10 mouse cellular contexts compared by ENCODE assay signal in the genomic region with DNA sequence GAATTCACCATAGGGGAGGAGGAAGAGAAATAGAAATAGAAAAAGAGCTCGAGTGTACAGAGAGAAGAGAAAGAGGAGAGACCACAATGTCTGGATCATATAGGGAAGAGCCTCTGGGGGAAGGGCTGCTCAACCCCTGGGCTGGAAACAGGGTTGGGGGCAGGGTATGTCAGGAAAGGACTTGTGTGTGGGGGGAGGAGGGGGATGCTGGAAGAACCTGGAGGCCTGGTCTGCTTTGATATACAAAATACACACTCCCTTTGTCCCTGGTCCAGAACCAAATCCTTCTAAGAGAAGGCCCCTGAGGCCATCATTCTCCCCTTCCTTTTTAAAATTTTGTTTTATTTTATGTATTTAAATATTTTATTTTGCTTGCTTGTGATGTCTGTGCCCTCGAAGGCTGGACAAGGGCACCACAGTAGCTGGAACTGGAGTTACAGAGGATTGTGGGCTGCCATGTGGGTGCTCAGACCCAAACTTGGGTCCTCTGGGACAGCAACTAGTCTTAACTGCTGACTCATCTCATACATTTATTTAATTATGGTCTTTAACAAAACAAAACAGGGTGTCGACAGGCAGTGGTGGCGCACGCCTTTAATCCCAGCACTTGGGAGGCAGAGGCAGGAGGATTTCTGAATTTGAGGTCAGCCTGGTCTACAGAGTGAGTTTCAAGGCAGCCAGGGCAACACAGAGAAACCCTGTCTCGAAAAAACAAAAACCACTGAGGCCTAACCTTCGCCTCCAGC. TPM values are rescaled to one million over a fixed set of nuclear protein-coding genes. Genes with fewer than 3 reads are reported as not detected.
DNase-seq lines count a peak whose midpoint lies in the region; ATAC-seq lines count a peak whose summit lies in the region.
"Had no signal": no experiment of that assay in that cellular context is flagged by ENCODE, and none has a peak within 500 bp of the region (broad histone marks: within the 10 kb centered on the region; RNA-seq: fewer than 3 reads in every experiment).

No protein-coding gene starts in this region.

- peaks cover 23% of the 10 kb centered on the region for H3K36me3 ChIP-seq in heart, embryonic 16.5 days (ENCODE audit: control insufficient read depth, insufficient read depth)
- peaks cover 25% of the 10 kb centered on the region for H3K36me3 ChIP-seq in hindbrain, embryonic 16.5 days (ENCODE audit: control insufficient read depth, insufficient read depth, low read length)
- H3K36me3 ChIP-seq in midbrain, embryonic 14.5 days (ENCODE audit: control insufficient read depth, insufficient read depth, low read length): peaks cover 34% of the 10 kb centered on the region

- H3K4me3 ChIP-seq in heart, embryonic 16.5 days (ENCODE audit: low read length): no peak overlapping the region
- H3K4me3 ChIP-seq in brown adipose tissue, adult 24 weeks (ENCODE audit: insufficient read depth, low read depth, low read length): peak overlapping the region; percentile 94; the same call in 1 of the 2 replicates
- H3K4me3 ChIP-seq in hindbrain, embryonic 16.5 days (ENCODE audit: low read length): no peak overlapping the region; the same call in 1 of the 2 replicates
- H3K4me3 ChIP-seq in midbrain, embryonic 14.5 days (replicated peaks; ENCODE audit: low read depth, low read length): peak overlapping the region; percentile 58

- H3K4me1 ChIP-seq in heart, embryonic 16.5 days (ENCODE audit: control insufficient read depth, insufficient read depth, low read length): peaks cover 11% of the 10 kb centered on the region
- peaks cover 2% of the 10 kb centered on the region for H3K4me1 ChIP-seq in brown adipose tissue, adult 24 weeks (ENCODE audit: control insufficient read depth, insufficient read depth, insufficient read length, low read length)
- H3K4me1 ChIP-seq in hindbrain, embryonic 16.5 days (ENCODE audit: control insufficient read depth, insufficient read depth, low read depth, low read length): peaks cover 17% of the 10 kb centered on the region
- H3K4me1 ChIP-seq in midbrain, embryonic 14.5 days (ENCODE audit: control insufficient read depth, insufficient read depth, low read length): no peaks in the 10 kb centered on the region

- ATAC-seq in heart, embryonic 16.5 days (replicated peaks; ENCODE audit: extremely low read depth, insufficient read depth, low FRiP score): no peak
- ATAC-seq in hindbrain, embryonic 16.5 days: no peak
- no peak for ATAC-seq in midbrain, embryonic 14.5 days (ENCODE audit: low FRiP score, low TSS enrichment)
- ATAC-seq: inflammation-experienced regulatory T-cells, adult 6 months had no signal

- H3K27me3 ChIP-seq in heart, embryonic 16.5 days (ENCODE audit: control insufficient read depth, insufficient read depth, low read length): no peaks in the 10 kb centered on the region
- H3K27me3 ChIP-seq in hindbrain, embryonic 16.5 days (replicated peaks; ENCODE audit: control insufficient read depth, insufficient read depth, low read length): no peaks in the 10 kb centered on the region
- H3K27me3 ChIP-seq in midbrain, embryonic 14.5 days (ENCODE audit: control insufficient read depth, insufficient read depth, low read length): no peaks in the 10 kb centered on the region
- H3K27me3 ChIP-seq: Patski had no signal

- WGBS in heart, embryonic 16.5 days: 82% methylated on average over 7 of the region's 7 CpGs
- 89% methylated on average over 7 of the region's 7 CpGs for WGBS in hindbrain, embryonic 16.5 days
- WGBS in midbrain, embryonic 14.5 days: 88% methylated on average over 7 of the region's 7 CpGs

- H3K9ac ChIP-seq in heart, embryonic 16.5 days (ENCODE audit: low read length): no peak overlapping the region
- no peak overlapping the region; the same call in 1 of the 2 replicates for H3K9ac ChIP-seq in hindbrain, embryonic 16.5 days (ENCODE audit: low read depth, low read length)
- no peak overlapping the region for H3K9ac ChIP-seq in midbrain, embryonic 14.5 days (replicated peaks; ENCODE audit: low read length)

- peak overlapping the region; percentile 86 for H3K4me2 ChIP-seq in heart, embryonic 16.5 days (ENCODE audit: low read depth, low read length)
- H3K4me2 ChIP-seq in hindbrain, embryonic 16.5 days (ENCODE audit: low read length): peak overlapping the region; percentile 86
- peak overlapping the region; percentile 98 for H3K4me2 ChIP-seq in midbrain, embryonic 14.5 days (ENCODE audit: low read length)

- peak overlapping the region; percentile 83 for H3K27ac ChIP-seq in heart, embryonic 16.5 days (ENCODE audit: low read length)
- peak overlapping the region; percentile 94 for H3K27ac ChIP-seq in brown adipose tissue, adult 24 weeks (replicated peaks; ENCODE audit: low read depth, low read length)
- H3K27ac ChIP-seq in hindbrain, embryonic 16.5 days (ENCODE audit: low read depth, low read length): no peak overlapping the region
- H3K27ac ChIP-seq in midbrain, embryonic 14.5 days (replicated peaks; ENCODE audit: low read depth, low read length): no peak overlapping the region

- DNase-seq in heart, postnatal 4 days: no peak
- DNase-seq in midbrain, embryonic 14.5 days: no peak
- no peak for DNase-seq in left cerebral cortex, adult 11 months (ENCODE audit: low spot score)
- no peak for DNase-seq in urinary bladder, adult 2 months (ENCODE audit: low spot score)
- DNase-seq in lung, postnatal 4 days: no peak

- no peaks in the 10 kb centered on the region for H3K9me3 ChIP-seq in heart, embryonic 16.5 days (replicated peaks; ENCODE audit: control insufficient read depth, low read length)
- no peaks in the 10 kb centered on the region for H3K9me3 ChIP-seq in hindbrain, embryonic 16.5 days (ENCODE audit: control insufficient read depth, low read length)
- no peaks in the 10 kb centered on the region for H3K9me3 ChIP-seq in midbrain, embryonic 14.5 days (ENCODE audit: control insufficient read depth, low read length)

RNA-seq across cellular contexts. Expression of a gene that starts 1.3 kb away (rescaled TPM):
- 7.3 and 8.0 TPM in 2 replicates for polyA plus RNA-seq in heart, embryonic 16.5 days (2015; fragmentation: Nextera tagmentation; extraction: Ambion mirVana)
- total RNA-seq in heart, postnatal 4 days (2021): 1 to 10 TPM; 4.8 to 6.4 TPM
- 4.3 and 5.6 TPM in 2 replicates for polyA plus RNA-seq in brown adipose tissue, adult 24 weeks (2012; ENCODE audit: insufficient read depth, insufficient read length, missing spikeins)
- polyA plus RNA-seq in hindbrain, embryonic 16.5 days (2015; fragmentation: Nextera tagmentation; extraction: Ambion mirVana): 4.9 and 6.4 TPM in 2 replicates
- polyA plus RNA-seq in midbrain, embryonic 14.5 days (2014; fragmentation: Nextera tagmentation; extraction: Ambion mirVana): 5.2 and 5.3 TPM in 2 replicates
- 8.8 and 9.4 TPM in 2 replicates for polyA plus RNA-seq in urinary bladder, adult 2 months (2012; rRNA removed)

RNA-seq across cellular contexts. Expression of a gene that starts 3.5 kb away (rescaled TPM):
- polyA plus RNA-seq in heart, embryonic 16.5 days (2015; fragmentation: Nextera tagmentation; extraction: Ambion mirVana): 42.7 and 43.0 TPM in 2 replicates
- total RNA-seq in heart, postnatal 4 days (2021): 10 to 100 TPM; 34.0 to 40.7 TPM
- polyA plus RNA-seq in brown adipose tissue, adult 24 weeks (2012; ENCODE audit: insufficient read depth, insufficient read length, missing spikeins): 4.4 and 5.2 TPM in 2 replicates
- 12.1 and 14.4 TPM in 2 replicates for polyA plus RNA-seq in hindbrain, embryonic 16.5 days (2015; fragmentation: Nextera tagmentation; extraction: Ambion mirVana)
- polyA plus RNA-seq in midbrain, embryonic 14.5 days (2014; fragmentation: Nextera tagmentation; extraction: Ambion mirVana): 5.4 TPM in 2 replicates
- polyA plus RNA-seq in urinary bladder, adult 2 months (2012; rRNA removed): 2.4 and 3.3 TPM in 2 replicates

RNA-seq across cellular contexts. Expression of a gene that starts 19.7 kb away (rescaled TPM):
- polyA plus RNA-seq in heart, embryonic 16.5 days (2015; fragmentation: Nextera tagmentation; extraction: Ambion mirVana): 12.0 and 13.9 TPM in 2 replicates
- total RNA-seq in heart, postnatal 4 days (2021): 100 to 1,000 TPM; 101 to 102 TPM
- polyA plus RNA-seq in brown adipose tissue, adult 24 weeks (2012; ENCODE audit: insufficient read depth, insufficient read length, missing spikeins): 235 and 250 TPM in 2 replicates
- 5.4 and 5.5 TPM in 2 replicates for polyA plus RNA-seq in hindbrain, embryonic 16.5 days (2015; fragmentation: Nextera tagmentation; extraction: Ambion mirVana)
- 3.6 and 5.6 TPM in 2 replicates for polyA plus RNA-seq in midbrain, embryonic 14.5 days (2014; fragmentation: Nextera tagmentation; extraction: Ambion mirVana)
- 7.7 and 9.6 TPM in 2 replicates for polyA plus RNA-seq in urinary bladder, adult 2 months (2012; rRNA removed)

RNA-seq across cellular contexts. Expression of a gene that starts 35.3 kb away (rescaled TPM):
- polyA plus RNA-seq in heart, embryonic 16.5 days (2015; fragmentation: Nextera tagmentation; extraction: Ambion mirVana): 0.14 and 0.27 TPM in 2 replicates
- total RNA-seq in heart, postnatal 4 days (2021): under 1 TPM in 1 of 2 experiments, not detected in 1; 0.20 TPM
- not detected in 2 replicates for polyA plus RNA-seq in brown adipose tissue, adult 24 weeks (2012; ENCODE audit: insufficient read depth, insufficient read length, missing spikeins)
- polyA plus RNA-seq in hindbrain, embryonic 16.5 days (2015; fragmentation: Nextera tagmentation; extraction: Ambion mirVana): 97.2 and 98.7 TPM in 2 replicates
- 88.8 and 105 TPM in 2 replicates for polyA plus RNA-seq in midbrain, embryonic 14.5 days (2014; fragmentation: Nextera tagmentation; extraction: Ambion mirVana)
- polyA plus RNA-seq in urinary bladder, adult 2 months (2012; rRNA removed): 0.12 and 0.16 TPM in 2 replicates
- polyA plus RNA-seq: inflammation-experienced regulatory T-cells, adult 6 months had no signal

Comparison
In these comparisons a context has a peak if more than half of its experiments do, and no peak if none do; other contexts are left out.
1. H3K27ac ChIP-seq: peak in heart, embryonic 16.5 days (single experiment) and brown adipose tissue, adult 24 weeks (single experiment); none in hindbrain, embryonic 16.5 days (single experiment) and midbrain, embryonic 14.5 days (single experiment).
2. H3K4me3 ChIP-seq: peak in brown adipose tissue, adult 24 weeks (single experiment) and midbrain, embryonic 14.5 days (single experiment); none in heart, embryonic 16.5 days (single experiment) and hindbrain, embryonic 16.5 days (single experiment).
3. RNA of a gene that starts 19.7 kb away (polyA plus RNA-seq): 235 to 250 TPM in brown adipose tissue, adult 24 weeks; 12.0 to 13.9 TPM in heart, embryonic 16.5 days, 7.7 to 9.6 TPM in urinary bladder, adult 2 months, 5.4 to 5.5 TPM in hindbrain, embryonic 16.5 days and 3.6 to 5.6 TPM in midbrain, embryonic 14.5 days; every median in the first group is over 10 times any median in the second.
4. Peak in every context shown above with its lines, with median percentiles within 50 percentile points of each other: H3K4me2 ChIP-seq.